Mouse (Mus musculus) layer of hippocampus, adult 9-11 months (tissue): ENCODE measurements around the gene Zmat5.

Experiments used
- DNase-seq: peaks from one replicate; pipeline ENCODE4 v3.0.0; 2022

The Zmat5 gene

DNA sequence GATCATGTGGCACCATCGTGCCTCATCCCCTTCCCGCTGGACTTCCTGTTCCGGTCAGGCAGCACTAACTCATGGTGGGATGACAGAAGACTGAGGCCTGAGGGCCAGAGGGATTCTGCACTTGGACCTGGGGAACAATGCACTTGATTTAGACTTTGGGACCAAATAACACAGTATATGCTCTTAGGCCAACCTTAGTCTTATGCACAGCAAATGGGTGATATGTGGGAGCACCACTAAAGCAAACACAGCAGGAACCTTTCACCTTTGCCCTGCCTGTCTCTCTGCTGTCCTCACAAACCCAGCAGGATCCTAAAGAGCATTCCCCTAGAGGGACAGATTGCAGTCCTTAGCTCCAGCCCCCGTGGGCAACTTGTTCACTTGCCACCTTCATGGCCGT is 36.3 kb downstream of the Zmat5 start:
- DNase-seq = no peak

DNA sequence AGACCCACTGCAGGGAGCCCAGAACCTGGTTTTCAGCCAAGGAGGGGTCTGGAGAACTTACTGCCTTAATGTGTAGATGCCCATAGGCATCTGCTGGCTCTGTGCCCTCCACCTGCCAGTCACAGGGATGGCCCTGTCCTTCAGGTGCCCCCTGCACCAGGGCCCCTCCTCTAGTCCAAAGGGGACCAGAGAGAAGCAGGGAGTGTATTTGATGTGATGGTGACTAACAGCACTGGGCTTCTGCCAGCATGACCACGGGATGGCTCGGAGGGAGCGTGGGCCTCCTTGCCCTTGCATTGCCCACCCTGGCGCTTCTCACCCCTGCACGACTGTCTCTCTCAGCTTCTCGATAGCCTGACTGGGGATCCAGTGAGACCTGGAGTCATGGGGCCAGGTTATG is 40.2 kb downstream of the Zmat5 start:
- DNase-seq = no peak

DNA sequence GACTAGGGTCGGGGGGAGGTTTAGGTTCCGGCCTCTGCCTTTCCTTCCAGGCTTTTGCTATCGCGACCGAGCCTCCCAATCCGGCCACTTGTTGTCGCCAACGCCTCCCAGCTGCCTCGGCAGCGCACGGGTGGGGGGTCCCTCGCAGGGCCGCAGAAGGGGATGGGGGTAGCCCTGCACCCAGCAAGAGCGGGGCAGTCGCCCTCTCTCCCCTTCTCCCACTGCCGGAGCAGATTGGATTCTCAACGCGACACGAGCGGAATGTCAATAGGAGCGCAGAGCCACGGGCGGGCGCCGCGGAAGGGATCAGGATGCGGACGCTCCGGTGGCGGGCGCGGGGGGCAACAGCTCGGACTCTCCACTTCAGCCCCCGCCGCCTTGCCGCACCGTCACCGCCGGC is 41.5 kb downstream of the Zmat5 start:
- no peak for DNase-seq

DNA sequence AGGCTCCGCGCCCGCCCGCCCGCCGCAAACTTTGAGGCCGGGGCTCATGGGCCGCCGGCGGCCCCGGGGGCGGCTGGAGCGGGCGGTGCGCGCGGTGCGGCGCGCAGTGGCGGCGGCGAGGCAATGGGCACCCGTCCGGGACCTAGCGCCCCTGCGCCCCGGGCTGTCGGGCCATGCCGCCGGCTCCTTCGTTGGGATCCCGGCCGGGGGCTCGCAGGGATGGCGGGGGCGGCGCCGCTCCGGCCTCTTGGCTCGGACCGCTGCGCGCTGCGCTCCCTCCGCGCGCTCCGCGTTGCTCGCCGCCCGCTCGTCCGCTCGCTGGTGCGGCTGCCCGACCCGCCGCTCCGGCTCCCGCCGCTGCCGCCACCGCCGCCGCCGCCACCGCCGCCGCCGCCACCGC is 42.3 kb downstream of the Zmat5 start, which contains the start of gene Cabp7:
TSS of gene Cabp7 (minus strand) at position 46 of the 400 bp plus-strand sequence.
- DNase-seq = no peak

DNA sequence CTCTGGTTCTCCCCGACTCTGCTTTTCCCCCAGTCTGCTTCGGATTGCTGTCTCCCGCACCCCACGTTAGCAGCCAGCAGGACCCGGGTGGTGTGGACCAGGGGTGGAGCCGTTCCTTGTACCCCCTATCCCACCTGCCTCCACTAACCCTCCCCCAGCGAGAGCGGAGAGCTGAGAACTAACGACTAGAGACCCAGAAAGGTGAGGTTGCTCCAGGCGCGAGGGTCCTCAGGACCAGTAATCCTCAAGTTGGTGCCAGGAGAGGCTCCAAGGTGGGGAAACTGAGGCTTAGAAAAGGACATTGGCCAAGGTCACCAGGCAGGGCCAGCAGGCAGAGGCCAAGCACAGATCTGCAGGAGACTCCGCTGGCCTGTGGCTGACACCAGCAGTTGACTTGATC is 42.8 kb downstream of the Zmat5 start:
- DNase-seq = no peak

DNA sequence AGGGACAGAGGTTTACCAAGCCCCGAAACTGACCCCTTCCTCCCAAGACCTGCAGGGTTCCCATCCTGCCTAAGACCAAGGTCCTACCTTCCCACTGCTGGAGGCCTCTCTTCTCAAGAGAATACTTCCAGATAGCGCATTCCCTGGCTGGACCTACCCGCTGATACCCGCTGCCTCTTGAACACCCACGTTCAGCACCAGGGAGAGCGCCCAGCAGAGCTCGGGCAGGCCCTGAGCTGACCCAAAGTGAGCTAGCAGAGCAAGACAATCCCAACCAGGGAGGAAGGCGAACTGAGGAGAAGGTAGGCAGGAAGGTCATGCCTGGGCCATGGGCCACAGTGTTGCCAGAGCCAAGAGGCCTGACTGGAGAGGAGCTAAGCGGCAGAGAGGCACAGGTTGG is 45.8 kb downstream of the Zmat5 start:
- no peak for DNase-seq

DNA sequence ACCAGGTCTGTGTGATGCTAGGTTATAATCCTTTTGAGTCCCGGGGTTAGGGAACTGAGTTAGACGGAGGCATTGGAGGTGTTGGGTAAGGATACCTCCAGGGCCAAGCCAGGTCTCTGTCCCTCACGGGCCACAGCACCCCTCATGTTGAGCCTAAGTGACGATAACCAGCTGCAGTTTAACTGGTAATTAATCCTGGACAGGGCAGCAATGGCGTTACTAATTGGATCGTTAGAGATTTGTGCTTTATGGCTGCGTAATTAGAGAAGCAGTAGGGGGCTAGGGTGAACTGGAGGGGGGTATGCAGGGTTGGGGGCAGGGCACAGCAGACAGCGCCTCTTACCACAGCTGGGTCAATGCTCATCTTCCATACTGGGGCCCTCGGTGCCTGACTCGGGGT is 48.4 kb downstream of the Zmat5 start:
- DNase-seq = no peak

DNA sequence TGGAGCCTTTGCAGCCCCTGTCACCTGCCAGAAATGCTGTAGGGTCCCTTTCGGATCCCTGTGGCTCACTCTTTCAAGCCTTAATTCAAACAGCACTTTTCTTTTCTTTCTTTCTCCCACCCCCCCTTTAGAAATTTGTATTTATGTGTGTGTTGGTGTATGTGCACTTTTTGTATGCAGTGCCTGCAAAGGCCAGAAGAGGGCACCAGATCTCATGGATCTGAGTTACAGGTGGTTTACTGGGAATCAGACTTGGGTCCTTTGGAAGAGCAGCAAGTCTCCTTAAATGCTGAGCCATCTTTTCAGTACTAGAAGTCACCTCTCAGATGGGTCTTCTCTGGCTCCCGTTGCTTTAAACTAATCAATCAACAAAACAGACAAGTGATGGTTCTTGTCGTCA is 49.6 kb downstream of the Zmat5 start:
- no peak for DNase-seq

DNA sequence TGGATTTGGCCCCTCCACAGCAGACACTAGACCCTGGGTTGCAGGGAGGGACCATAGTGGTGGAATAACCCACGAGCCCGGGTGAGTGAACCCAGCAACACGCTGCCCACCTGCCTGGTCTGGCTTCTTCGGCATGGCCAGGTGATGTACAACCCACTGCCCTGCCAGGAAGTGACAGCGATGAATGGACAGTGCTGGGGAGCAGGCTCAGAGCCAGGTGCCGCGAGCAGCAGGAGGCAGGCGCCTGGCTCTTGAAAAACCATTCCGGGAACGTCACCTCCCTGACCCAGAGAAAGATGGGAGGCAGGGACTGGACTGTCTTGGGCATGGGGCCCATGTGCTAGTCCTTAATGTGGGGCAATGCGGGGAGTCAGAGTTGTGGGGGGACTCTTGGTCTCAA is 50.4 kb downstream of the Zmat5 start:
- DNase-seq = no peak

DNA sequence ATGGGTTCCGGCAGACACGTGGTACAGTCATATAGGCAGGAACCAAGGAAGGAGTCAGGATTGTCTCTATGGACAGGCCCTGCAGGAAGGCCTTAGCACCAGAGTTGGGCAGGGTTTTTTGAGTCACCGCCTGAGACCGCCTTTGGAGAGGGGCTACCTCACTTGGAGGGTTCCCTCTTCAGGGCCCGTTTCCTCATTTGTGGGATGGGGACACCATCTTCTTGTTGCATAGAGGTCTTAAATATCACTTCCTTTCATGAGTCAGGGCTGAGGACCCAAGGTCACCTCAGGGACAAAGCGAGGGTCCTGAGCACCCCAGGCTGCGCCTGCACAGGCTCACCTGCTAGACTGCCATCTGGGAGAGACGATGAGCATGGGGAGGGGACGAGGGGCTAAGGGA is 52.0 kb downstream of the Zmat5 start:
- DNase-seq = no peak

DNA sequence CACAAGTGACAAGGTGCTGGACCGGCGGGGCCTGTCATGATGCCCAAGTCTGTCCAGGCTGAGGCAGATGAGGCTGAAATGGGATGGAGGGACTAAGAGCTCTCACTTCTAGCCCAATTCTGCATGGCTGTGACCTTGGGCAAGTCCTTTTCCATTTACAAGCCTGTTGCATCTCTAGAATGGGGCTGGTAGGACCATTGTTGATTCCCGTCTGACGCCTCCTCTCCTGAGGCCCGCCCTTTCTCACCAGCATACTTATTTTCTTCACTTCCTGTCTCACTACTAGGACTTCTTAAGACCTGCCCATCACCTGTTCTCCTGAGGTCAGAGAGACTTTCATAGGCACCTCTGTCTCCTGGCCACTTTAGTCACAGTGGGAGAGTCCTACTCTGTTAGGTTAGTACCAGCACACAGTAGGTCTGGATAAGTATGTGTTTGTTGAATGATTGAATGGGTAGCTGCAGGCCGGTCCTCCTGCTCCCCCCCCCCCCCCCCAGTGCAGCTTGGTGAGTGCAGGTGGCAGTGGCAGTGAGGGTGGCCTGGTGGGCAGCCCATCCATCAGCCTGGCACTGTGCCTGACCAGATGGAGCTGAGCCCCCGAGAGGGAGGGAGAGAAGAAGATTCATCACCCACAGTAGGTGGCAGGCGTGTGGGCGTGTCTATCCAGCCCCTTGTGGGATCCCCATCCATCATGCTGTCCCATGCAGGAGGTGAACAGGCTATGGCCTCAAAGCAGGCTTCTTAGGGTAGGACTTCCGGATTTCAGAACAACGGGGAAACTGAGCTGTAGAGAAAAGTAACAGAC is 52.7 kb downstream of the Zmat5 start:
- no peak for DNase-seq

DNA sequence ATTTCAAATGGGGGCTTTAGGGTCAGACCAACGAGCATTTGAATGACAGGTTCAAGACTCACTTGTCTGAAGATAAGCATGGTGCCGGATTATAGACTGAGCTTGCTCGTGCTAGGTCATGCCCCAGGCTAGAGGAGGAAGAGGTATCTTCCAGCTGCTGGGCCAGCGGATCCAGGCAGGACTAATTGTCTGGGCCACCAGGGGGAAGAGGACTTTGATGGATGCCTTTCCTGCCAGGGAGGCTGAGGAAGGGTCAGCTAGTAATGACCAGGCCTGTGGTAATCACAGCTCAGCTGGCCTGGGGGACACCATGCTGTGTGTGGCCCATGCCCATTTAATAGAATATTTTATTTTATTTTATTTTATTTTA is 53.3 kb downstream of the Zmat5 start:
- no peak for DNase-seq

DNA sequence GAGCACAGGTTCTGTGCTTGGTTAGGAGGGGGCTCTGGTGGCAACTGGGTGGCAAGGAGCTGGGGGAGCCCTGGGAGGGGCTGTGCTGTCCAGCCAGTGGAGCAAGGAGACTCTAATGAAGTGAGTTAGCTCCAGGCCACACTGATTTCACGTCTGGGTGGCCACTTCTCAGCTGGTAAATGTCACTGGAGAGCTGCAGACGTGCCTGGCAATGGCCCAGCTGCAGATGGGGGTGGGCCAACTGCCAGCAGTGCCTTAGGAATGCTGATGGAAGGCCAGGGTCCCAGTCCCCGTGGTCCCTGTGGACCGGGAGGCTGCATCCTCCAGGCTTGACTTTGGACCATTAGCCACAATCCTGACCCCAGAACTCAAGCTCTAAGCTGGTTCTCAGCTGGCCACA is 56.0 kb downstream of the Zmat5 start:
- no peak for DNase-seq

DNA sequence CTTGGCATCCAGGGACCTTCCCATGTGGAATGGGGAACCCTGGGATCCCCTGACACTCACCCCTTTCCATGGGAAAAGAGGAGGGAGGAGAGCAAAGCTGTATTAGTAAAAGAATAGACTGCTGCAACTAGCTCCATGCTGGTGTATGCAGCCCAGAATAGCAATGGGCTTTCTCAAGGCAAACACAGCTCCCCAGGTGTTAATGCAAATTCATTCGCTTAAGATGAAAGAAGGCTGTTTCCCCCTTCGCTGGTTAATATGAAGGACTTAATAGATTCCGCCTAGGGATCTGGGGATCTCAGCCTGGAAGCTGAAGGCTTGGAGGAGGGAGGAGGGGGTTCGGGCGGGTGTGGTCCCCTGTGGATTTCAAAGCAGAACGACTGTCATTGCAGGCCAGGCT is 57.5 kb downstream of the Zmat5 start:
- no peak for DNase-seq

DNA sequence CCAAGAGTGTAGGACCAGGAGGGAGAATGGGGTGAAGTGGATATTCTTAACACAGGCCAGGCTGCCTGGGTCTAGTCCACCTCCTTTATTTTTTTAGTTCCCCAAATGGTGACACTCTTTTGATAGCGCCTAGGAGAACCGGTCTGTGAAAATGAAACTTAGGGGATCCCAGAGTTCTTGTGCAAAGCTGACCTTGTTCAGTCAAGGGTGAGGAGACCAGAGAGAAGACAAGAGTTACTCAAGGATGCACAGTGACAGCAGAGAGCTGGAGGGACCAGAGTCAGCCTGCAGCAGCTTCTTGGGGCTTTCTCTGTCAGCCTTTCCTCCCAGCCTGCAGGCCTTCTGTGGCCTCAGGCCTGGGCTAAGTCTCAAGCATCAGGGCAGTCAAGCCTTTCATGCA is 58.0 kb downstream of the Zmat5 start:
- no peak for DNase-seq

DNA sequence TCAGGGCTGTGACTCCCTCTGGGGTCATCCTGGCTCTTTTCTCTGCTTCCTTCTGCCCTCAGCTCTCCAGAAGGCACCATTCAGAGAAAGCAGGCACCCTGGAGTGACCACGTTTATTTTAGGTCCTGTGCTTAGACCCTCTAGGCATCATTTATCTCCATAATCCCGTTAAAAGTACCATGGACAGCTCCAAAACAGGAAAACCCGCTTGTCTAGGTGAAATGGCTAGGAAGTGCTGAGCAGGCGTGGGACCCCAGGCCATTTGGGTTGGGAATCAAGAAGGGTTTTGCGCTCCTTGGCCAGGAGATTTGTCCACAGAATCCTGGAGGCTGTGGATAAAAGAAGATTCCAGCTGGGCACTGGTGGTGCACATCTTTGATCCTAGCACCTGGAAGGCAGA is 59.2 kb downstream of the Zmat5 start:
- DNase-seq = no peak

DNA sequence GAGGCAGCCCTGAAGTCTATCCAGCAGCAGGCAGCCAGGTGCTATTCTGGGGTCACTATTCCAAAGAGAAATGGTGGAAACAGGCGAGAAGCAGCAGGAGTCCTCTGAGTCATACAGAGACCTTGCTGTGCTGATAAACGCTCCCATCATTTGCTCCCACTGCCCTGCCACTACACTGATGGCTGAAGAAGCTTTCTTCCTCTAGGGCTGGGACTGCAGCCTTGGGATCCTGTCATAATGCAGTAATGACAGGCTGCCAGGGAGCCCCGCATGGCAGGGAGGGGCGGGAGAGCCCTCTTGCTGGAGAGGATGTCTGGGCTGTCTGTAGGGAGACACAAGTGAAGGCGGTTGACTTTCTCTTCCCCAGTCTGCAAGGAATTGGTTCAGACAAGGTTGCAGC is 60.0 kb downstream of the Zmat5 start:
- DNase-seq = no peak

DNA sequence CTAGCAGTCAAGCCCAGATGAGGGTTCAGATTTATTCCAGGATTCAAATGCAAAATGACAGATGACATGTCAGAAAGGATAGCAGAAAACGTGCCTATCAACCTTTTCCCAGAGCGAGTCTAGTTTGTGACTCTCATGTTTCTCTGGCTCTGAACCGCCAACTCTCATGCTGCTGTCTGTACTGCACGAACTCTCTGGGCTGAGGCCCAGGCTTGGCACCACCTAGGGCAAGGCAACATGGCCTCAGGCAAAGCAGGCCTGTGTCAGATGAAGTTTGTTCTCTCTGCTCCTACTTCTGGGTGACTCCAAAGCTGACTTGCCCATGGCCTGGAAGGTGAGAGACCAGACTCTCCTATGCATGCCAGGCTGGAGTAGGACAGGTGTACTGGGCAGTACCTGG is 63.9 kb downstream of the Zmat5 start:
- DNase-seq = no peak

DNA sequence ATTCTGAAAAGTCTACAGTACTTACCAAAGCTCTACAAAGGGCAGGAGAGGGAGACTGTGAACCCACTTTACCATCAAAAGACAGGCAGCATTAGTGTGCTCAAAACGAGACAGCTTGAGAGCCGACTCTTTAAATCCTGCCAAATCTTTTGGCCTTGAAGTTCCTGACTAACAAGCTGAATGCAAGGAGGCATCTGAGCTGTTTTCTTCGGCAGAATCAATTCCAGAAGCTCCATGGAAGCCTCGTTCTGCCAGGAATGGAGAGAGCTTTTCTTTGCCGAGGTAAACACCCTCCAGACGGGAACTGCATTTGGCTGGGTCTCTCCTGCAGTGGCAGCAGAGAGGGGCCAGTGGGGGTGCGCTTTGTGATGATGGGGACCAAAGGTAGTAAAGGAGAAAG is 64.8 kb downstream of the Zmat5 start:
- peak; percentile 35 for DNase-seq

DNA sequence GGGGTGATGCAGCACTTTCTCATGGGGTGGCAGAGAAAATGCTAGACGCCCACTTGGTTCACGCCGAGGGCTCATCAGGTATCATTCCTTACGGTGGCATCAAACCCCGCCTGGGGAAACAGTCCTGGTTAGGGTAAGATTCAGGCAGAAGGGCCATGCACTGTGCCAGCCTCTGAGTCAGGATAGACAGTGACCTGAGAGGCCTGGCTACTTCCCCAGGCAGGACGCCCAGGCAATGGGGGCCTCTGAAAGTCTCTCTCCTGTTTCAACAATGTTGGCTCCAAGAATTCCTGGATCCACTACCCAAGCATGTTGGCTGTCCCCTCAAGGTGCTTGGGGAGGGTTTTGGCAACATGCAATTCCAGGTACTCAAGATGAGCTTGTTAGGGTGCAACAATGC is 65.4 kb downstream of the Zmat5 start:
- DNase-seq = no peak

DNA sequence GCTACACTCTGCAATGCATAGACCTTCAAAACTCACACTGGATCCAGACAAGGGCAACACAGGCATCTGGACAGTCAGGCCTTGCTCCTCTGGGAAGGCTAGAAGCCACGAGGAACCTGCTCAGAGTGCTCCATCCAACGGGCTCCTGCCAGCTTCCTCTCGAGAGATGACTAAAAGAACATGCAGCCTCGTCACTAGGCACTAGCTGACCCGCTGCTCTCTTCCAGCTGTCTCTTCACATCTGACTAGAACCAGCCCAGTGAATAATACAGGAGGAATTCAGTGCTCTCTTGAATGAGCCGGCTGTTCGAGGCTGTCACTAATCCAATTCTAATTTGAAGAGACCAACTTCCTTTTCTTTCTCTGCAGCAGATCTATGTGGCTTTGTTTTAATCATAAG is 67.3 kb downstream of the Zmat5 start:
- DNase-seq = peak; percentile 31

DNA sequence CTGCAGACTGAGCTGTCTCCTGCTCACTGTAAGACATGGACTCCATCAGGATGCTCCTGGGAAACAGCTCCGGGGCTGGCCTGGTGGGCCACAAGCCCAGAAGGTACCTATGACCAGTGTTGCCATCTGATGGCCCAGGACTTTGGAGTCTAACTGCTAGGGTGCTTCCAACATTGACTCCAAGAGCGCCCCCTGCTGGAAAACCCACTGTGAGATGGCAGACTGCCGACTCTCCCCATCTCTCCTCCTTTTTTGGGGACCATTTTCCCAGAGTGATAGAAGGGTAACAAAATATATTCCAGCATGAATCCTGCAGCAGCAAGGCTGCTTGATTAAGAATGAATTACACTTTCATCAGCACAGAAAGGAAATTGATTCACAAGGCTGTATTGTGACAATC is 68.4 kb downstream of the Zmat5 start:
- peak; percentile 67 for DNase-seq

DNA sequence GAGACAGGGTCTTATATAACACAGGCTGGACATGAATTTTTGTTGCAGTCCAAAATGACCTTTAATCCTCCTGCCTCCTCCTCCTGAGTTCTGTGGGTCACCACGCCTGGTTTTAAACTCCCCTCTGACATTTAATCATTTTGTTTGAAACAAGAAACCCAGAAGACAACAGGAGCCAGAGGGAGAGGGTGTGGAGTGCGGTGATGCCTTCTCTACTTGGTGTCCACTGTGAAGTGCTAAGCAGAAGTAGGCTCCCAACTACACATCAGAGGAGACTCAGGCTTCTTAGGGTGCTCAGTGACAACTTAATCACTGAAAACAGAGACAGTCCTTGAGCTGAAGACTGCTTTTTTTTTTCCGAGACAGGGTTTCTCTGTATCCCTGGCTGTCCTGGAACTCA is 76.4 kb downstream of the Zmat5 start:
- DNase-seq = no peak

DNA sequence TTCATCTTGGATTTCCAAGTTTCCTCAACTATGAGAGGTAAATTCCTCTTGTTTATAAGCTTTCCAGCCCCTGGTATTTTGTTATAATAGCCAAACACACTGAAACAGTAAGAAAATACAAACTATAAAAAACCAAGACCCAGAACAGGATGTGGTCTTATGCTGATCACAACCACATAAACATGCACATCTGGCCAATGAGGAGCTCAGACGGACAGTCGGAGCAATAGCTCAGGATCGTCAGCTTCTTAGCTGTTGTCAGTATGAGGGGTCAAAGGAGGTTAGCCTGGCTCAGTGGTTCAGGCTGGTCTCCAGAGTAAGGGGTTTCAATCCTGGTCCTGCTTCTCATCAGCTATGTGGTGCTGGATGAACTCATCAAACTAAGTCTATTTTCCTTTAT is 78.6 kb downstream of the Zmat5 start:
- no peak for DNase-seq

DNA sequence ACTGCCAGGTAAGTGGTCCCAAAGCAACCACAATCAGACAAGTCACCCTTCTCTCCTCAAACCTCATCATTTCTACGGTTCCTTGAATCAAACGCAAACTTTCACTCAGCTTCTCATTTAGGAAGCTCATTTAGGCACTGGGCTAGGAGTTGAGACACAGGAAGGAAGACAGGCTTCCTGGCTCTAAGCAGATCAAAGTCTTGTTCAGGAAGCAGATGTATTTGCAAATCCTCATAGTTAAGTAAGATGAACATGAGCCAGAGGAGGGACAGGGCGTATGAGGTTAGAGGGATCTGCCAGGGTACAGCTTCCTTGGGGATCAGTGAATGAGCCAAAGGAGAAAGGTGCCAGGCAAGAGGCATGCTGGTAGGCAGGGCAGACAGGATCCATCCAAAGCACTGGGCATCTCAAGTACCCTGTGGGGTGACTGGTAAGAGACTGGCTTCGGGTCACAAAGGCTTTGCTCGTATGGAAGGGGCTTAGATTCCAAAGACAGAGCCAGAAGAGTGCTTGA is 80.2 kb downstream of the Zmat5 start:
- no peak for DNase-seq
